ENCODE assay signal across 17 mouse cellular contexts in the genomic region with DNA sequence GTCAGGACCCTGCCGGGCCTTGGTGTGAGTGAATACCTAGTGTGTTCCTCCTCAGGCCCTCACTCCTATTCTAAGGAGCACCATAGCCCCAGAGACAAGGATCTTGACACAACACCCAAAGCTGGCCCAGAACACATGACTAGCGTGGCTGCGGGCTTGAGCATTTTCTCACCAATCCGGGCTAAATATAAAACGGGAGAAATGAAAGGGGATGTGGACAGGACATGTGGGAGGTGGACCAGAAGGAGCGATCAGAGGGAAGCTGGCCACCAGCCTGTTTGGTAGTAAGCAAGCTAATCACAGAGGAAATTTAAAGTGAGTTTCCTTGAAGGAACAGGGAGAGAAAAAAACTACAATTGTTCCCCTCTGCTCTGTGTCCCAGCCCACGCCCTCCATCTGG.
"Had no signal": no experiment of that assay in that cellular context is flagged by ENCODE, and none has a peak within 500 bp of the region (broad histone marks: within the 10 kb centered on the region; RNA-seq: fewer than 3 reads in every experiment).

No protein-coding gene starts in this region.

- H3K36me3 ChIP-seq: midbrain, embryonic 12.5 days; neural tube, embryonic 12.5 days had no signal

- DNase-seq: lung, adult 18-20 months; lung, embryonic 14.5 days; lung, postnatal 10 days; lung, postnatal 4 days; midbrain, embryonic 14.5 days; retina, postnatal 1 day; right cerebral cortex, adult 18-20 months; right cerebral cortex, postnatal 25 days; right cerebral cortex, postnatal 4 days; spleen, adult 18-20 months; thymus, adult 2 months; thymus, postnatal 25 days; thymus, postnatal 4 days had no signal

- H3K4me2 ChIP-seq: lung, embryonic 14.5 days; midbrain, embryonic 12.5 days; neural tube, embryonic 12.5 days had no signal

- ATAC-seq: midbrain, embryonic 16.5 days had no signal

- H3K9ac ChIP-seq: lung, embryonic 14.5 days; midbrain, embryonic 12.5 days; neural tube, embryonic 12.5 days had no signal

- H3K27me3 ChIP-seq: neural tube, embryonic 12.5 days had no signal

- H3K9me3 ChIP-seq: midbrain, embryonic 12.5 days; neural tube, embryonic 12.5 days had no signal

- H3K27ac ChIP-seq: midbrain, embryonic 12.5 days; neural tube, embryonic 12.5 days had no signal

- H3K4me3 ChIP-seq: megakaryocyte, embryonic 14.5 days; midbrain, embryonic 12.5 days; neural tube, embryonic 12.5 days had no signal
